Comparison of ENCODE assay signal across 25 mouse cellular contexts in genomic region chr5:66086304-66086703, GRCm38 (mm10).
"Had no signal": no experiment of that assay in that cellular context is flagged by ENCODE, and none has a peak within 500 bp of the region (broad histone marks: within the 10 kb centered on the region; RNA-seq: fewer than 3 reads in every experiment).

No protein-coding gene starts in this region.

- DNase-seq: gastrocnemius, postnatal 14 days; gastrocnemius, postnatal 36 days; heart, adult 11 months; heart, adult 2 months; heart, postnatal 14 days; heart, postnatal 36 days; kidney, adult 11 months; kidney, adult 8-10 months; kidney, postnatal 10 days; kidney, postnatal 25 days; kidney, postnatal 4 days; layer of hippocampus, postnatal 36 days; left cerebral cortex, postnatal 4 days; liver, embryonic 13.5 days had no signal

- H3K4me3 ChIP-seq: heart, adult 2 months; heart, embryonic 13.5 days; heart, embryonic 15.5 days; hindbrain, embryonic 13.5 days; hindbrain, embryonic 15.5 days; layer of hippocampus, adult 2 months; limb, embryonic 13.5 days; limb, embryonic 15.5 days; liver, embryonic 13.5 days had no signal

- H3K9me3 ChIP-seq: heart, embryonic 13.5 days; heart, embryonic 15.5 days; hindbrain, embryonic 13.5 days; hindbrain, embryonic 15.5 days; limb, embryonic 13.5 days; limb, embryonic 15.5 days; liver, embryonic 13.5 days had no signal

- H3K36me3 ChIP-seq: heart, embryonic 13.5 days; heart, embryonic 15.5 days; hindbrain, embryonic 13.5 days; hindbrain, embryonic 15.5 days; limb, embryonic 13.5 days; limb, embryonic 15.5 days; liver, embryonic 13.5 days had no signal

- H3K27ac ChIP-seq: heart, adult 2 months; heart, embryonic 13.5 days; heart, embryonic 15.5 days; hindbrain, embryonic 13.5 days; hindbrain, embryonic 15.5 days; hindbrain, postnatal 0 days; layer of hippocampus, adult 2 months; limb, embryonic 13.5 days; limb, embryonic 15.5 days; liver, embryonic 13.5 days had no signal

- H3K4me1 ChIP-seq: hindbrain, embryonic 13.5 days; hindbrain, embryonic 15.5 days had no signal

- H3K4me2 ChIP-seq: heart, embryonic 11.5 days; heart, embryonic 13.5 days; heart, embryonic 15.5 days; hindbrain, embryonic 13.5 days; hindbrain, embryonic 15.5 days; limb, embryonic 13.5 days; limb, embryonic 15.5 days; liver, embryonic 11.5 days; liver, embryonic 13.5 days had no signal

- ATAC-seq: hindbrain, postnatal 0 days; intestine, embryonic 16.5 days had no signal

- H3K27me3 ChIP-seq: heart, embryonic 13.5 days; heart, embryonic 15.5 days; hindbrain, embryonic 13.5 days; hindbrain, embryonic 15.5 days; limb, embryonic 15.5 days; liver, embryonic 13.5 days had no signal

- H3K9ac ChIP-seq: heart, embryonic 13.5 days; heart, embryonic 15.5 days; hindbrain, embryonic 13.5 days; hindbrain, embryonic 15.5 days; limb, embryonic 13.5 days; limb, embryonic 15.5 days; liver, embryonic 13.5 days had no signal
